Mouse (Mus musculus) neutrophil, adult 59 days (primary cell): Measurements from ENCODE around the gene Ephb1. TPM values are rescaled to one million over a fixed set of nuclear protein-coding genes. Genes with fewer than 3 reads are reported as not detected.

ENCODE experiments used
- total RNA-seq, 2 experiments: library from RNA; stranded (reverse); gene quantifications; 1 replicate in 1 of 2; 2 replicates in 1 of 2; pipeline ENCODE4 v1.2.4; 2023

Ephb1 gene
- total RNA-seq: under 1 TPM in 1 of 2 experiments, not detected in 1; 0.18 TPM

DNA sequence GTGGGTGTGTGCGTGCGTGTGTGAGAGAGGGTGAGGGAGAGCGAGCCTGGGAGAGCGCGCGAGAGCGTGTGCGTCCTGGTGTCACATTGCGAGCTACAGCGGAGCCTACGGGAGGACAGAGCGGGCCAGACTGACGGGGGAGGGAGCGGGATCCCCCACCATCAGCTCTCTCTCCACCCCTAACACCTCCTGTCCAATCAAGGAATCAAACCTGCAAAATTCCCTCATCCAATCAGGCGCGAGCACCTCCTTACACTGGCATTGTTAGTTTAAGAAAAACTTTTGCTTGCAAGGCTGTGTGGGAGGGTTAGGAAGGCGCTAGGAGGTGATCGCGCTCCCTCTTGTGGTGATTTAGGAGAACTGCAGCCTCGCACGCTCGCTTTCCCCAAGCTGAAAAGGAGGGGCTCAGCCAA is at the start of gene Ephb1:
Gene Ephb1 (minus strand): TSS at position 133 of the 413 bp plus-strand sequence.

Other genes with a start within 250 kb of the Ephb1 start
- under 1 TPM in 1 of 2 experiments, not detected in 1; 0.09 TPM for gene Ky, start 151.1 kb upstream of the Ephb1 start, total RNA-seq